Mouse (Mus musculus): ENCODE results near the gene Zyx. TPM values are rescaled to one million over a fixed set of nuclear protein-coding genes. Genes with fewer than 3 reads are reported as not detected.

Zyx gene
- total RNA-seq, 2 experiments from 2014 or later: 59.4 to 60.1 TPM

DNA sequence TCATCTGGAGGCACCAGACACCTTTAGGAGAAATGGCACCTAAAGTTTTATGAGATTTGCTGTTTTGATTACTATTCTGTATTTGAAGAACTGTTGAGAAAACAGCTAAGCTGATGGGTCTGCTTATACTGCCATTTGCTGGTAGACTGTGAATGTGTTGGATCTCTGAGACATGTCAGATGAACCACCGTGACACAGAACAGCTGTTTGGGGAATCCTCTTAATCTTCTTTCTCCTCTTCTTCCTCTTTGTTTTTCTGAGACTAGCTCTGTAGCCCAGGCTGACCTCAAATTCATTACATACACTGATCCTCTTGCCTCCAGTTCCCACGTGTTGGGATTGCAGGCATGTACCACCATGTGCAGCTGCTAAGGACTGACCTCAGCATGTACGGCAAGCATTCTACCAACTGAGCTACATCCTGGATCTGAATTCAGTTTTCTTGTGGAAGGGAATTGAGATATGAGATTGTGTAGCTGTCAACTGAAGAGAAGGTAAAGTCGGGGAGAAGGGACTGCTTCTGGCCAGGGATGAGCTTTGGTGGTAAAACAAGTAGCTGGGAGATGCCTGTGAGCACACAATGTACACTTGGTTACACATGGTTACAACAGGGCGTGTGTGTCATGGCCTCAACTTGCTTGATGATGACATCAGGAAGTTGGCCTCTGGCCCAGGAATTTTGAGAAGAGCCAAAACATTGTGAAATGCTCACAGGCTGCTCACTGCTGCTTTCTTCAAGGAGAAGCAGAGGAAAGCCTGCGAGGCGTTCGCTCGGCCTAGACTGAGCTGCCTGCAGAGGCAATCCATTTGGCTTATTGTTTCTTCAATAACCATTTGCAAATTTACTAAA lies 46.8 kb downstream of the Zyx start:
- no peak for DNase-seq (ENCODE audit: low spot score in 2 of 2)

DNA sequence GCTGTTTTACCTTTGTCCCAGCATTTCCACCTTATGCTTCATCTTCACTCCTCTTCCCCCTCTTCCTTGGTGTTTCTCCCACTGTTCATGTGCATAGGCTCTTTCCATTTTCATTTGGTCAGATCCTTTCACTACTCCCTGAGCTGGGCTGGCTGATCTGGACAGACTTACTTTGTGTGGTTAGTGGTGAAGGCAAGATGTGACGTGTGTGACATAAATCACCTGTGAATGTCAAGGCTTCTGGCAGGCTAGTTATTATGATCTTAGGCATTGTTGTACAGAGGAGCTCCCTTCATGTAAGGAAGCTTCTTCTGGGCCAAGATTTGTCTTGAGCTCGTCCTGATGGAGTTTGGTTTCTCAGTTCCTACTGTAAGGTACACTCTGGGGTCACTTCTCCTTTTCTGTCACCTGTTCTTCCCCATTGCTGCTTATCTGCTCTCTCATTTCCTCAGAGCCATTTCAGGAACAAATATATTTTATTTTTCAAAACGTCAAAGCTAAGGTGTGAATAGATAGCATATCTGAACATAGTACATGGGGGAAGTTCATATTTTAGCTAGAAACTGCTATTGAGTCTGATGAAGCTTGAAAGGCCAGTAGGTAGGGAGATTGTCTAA lies 47.7 kb downstream of the Zyx start:
- DNase-seq (ENCODE audit: low spot score in 2 of 2): no peak

DNA sequence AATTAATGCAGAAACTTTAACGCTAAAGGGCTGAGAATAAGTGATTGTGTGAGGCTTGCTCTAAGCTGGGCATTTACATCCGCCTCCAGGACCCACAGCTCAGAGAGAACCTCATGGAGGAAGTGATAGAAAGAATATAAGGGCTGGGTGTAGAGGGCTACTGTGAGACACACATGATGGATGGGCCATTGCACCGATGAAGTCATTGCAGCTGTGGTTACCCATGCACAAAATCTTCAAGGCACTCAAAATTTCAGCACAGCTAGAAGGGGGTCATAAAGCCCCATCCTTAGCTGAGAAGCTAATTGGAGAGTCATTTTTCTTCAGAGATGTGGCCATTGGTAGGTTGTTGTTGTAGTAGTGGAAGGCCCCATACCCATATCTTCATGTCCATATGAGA lies 48.9 kb downstream of the Zyx start:
- DNase-seq (ENCODE audit: low spot score in 2 of 2): no peak

DNA sequence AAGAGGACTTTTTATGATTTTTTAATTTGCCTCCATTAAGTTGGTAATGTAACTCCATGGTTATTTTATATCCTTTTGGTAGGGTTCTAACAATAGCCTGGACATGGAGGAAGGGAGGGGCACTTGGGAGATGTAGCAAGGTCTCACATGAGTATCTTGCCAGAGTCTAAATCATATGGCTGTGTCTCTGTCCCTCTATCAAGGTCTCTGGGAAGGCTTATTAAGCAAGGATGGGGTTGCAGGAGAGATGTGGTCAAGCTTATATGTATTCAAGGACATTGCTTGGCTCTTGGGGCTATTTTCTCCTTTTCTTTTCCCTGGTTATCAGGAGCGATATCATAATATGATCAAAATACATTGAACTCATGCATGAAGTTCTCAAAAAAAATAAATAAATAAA lies 49.6 kb downstream of the Zyx start:
- DNase-seq (ENCODE audit: low spot score in 2 of 2): no peak

DNA sequence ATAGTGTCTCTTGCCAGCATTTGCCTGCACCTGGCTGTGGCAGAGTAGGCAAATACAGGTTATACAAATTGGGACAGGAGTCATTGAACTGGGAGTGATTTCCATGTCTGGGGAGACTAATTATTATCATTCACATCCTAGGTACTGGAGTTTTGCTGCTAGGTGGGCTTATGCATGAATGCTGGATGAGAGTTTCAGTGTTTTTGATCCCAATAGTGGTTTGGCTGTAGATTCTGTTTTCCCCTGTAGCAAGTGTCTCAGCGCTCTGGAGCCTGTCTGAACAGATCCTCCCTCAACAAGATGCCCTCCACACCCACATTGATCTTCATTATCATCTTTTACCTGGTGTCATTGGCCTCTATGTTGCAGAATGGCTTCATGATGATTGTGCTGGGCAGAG lies 50.5 kb downstream of the Zyx start, which contains the start of gene Tas2r143:
TSS of gene Tas2r143 (plus strand) at position 301 of the 400 bp plus-strand sequence.
- no peak for DNase-seq (ENCODE audit: low spot score in 2 of 2)

DNA sequence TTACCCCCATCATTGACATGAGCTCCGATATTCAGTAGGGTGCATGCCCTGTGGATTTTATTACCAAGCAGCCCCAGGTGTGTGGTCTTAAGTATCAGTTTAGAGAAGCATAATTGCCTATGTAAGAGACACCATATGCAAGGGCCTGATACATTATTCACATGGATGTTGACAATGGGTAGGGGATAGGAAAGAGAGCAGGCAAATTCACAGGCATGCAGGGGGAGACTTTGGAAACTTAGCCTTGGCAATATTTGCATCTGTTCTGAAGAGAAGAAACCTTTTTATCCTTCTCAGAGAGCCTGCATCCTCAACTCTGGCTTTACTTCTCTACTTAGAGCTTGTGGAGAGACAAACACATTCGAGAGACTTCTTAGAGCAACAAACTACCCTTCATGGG lies 55.7 kb downstream of the Zyx start, which contains the start of gene Tas2r135:
TSS of gene Tas2r135 (plus strand) at position 301 of the 400 bp plus-strand sequence.
- DNase-seq (ENCODE audit: low spot score in 2 of 2): no peak

Other genes starting within 250 kb of the Zyx start
- gene Tas2r139, start 208.7 kb upstream of the Zyx start, total RNA-seq (2021): not detected
- not detected for gene Tas2r144, start 134.3 kb upstream of the Zyx start, total RNA-seq (2021)
- gene Gstk1, start 103.7 kb upstream of the Zyx start, total RNA-seq (2021): 1 to 10 TPM; 8.6 to 8.9 TPM
- gene Tmem139, start 87.7 kb upstream of the Zyx start, total RNA-seq (2021): not detected
- 10 to 100 TPM; 19.2 to 20.8 TPM for gene Casp2, start 84.6 kb upstream of the Zyx start, total RNA-seq (2021)
- gene Clcn1, start 62.9 kb upstream of the Zyx start, total RNA-seq (2021): 1 to 10 TPM; 2.7 to 3.7 TPM
- gene Fam131b, start 25.0 kb upstream of the Zyx start, total RNA-seq (2021): 10 to 100 TPM; 76.4 to 77.5 TPM
- gene Epha1, start 23.6 kb downstream of the Zyx start, total RNA-seq (2021): under 1 TPM; 0.57 to 0.71 TPM
- gene Tas2r143, start 50.6 kb downstream of the Zyx start, total RNA-seq (2021): not detected
- gene Tas2r135, start 55.8 kb downstream of the Zyx start, total RNA-seq (2021): under 1 TPM in 1 of 2 experiments, not detected in 1; 0.36 TPM
- not detected for gene Tas2r126, start 84.9 kb downstream of the Zyx start, total RNA-seq (2021)
- gene Olfr458, start 115.6 kb downstream of the Zyx start, total RNA-seq (2021): not detected
- not detected for gene Olfr457, start 126.7 kb downstream of the Zyx start, total RNA-seq (2021)
- not detected for gene Olfr456, start 137.6 kb downstream of the Zyx start, total RNA-seq (2021)
- gene Olfr455, start 198.0 kb downstream of the Zyx start, total RNA-seq (2021): not detected
- gene Tcaf3, start 248.1 kb downstream of the Zyx start, total RNA-seq (2021): not detected